ENCODE assay signal across 10 mouse cellular contexts in genomic region chr1:119391311-119391710, GRCm38 (mm10). TPM values are rescaled to one million over a fixed set of nuclear protein-coding genes. Genes with fewer than 3 reads are reported as not detected.
DNase-seq lines count a peak whose midpoint lies in the region; ATAC-seq lines count a peak whose summit lies in the region.
"Had no signal": no experiment of that assay in that cellular context is flagged by ENCODE, and none has a peak within 500 bp of the region (broad histone marks: within the 10 kb centered on the region; RNA-seq: fewer than 3 reads in every experiment).

No protein-coding gene starts in this region.

- no peak overlapping the region for H3K27ac ChIP-seq in intestine, embryonic 16.5 days (ENCODE audit: low read length)
- H3K27ac ChIP-seq: midbrain, embryonic 12.5 days had no signal

- no peak overlapping the region for H3K9ac ChIP-seq in intestine, embryonic 16.5 days (ENCODE audit: low read depth, low read length)
- H3K9ac ChIP-seq: midbrain, embryonic 12.5 days had no signal

- ATAC-seq in intestine, embryonic 16.5 days, result 0 out of 2 replicates have a peak, but pooled peaks have one; percentile 41

- WGBS in intestine, embryonic 16.5 days, result 53% methylated on average over 3 of the region's 3 CpGs

- no peaks in the 10 kb centered on the region for H3K36me3 ChIP-seq in intestine, embryonic 16.5 days (ENCODE audit: control insufficient read depth, insufficient read depth, low read length)
- H3K36me3 ChIP-seq: midbrain, embryonic 12.5 days had no signal

- no peaks in the 10 kb centered on the region for H3K9me3 ChIP-seq in intestine, embryonic 16.5 days (ENCODE audit: control insufficient read depth, low read length)
- H3K9me3 ChIP-seq: midbrain, embryonic 12.5 days had no signal

- H3K4me3 ChIP-seq in intestine, embryonic 16.5 days (ENCODE audit: low read length), result no peak overlapping the region
- H3K4me3 ChIP-seq: midbrain, embryonic 12.5 days had no signal

- H3K27me3 ChIP-seq in intestine, embryonic 16.5 days (replicated peaks; ENCODE audit: control insufficient read depth, insufficient read depth, low read length), result 0 out of 2 replicates have a peak, but pooled peaks cover 2% of the 10 kb centered on the region

- DNase-seq in left cerebral cortex, postnatal 4 days, result peak; percentile 84
- DNase-seq in left cerebral cortex, postnatal 25 days (ENCODE audit: low spot score in 2 of 2), result no peak
- peak; percentile 84 to 85 for DNase-seq in adrenal gland, postnatal 36 days
- DNase-seq in cerebellum, postnatal 14 days, result peak; percentile 85
- no peak for DNase-seq in MN1 (ENCODE audit: low spot score)
- DNase-seq in urinary bladder, postnatal 10 days (ENCODE audit: low spot score), result no peak
- DNase-seq: layer of hippocampus, adult 9-11 months had no signal

- no peak overlapping the region for H3K4me2 ChIP-seq in intestine, embryonic 16.5 days (ENCODE audit: low read depth, low read length)
- H3K4me2 ChIP-seq: midbrain, embryonic 12.5 days had no signal

- H3K4me1 ChIP-seq in intestine, embryonic 16.5 days (ENCODE audit: control insufficient read depth, insufficient read depth, low read length), result peaks cover 9% of the 10 kb centered on the region

- intact Hi-C loops in left cerebral cortex, postnatal 4 days (cut with DNase I), result no loop called here
- intact Hi-C loops in left cerebral cortex, postnatal 25 days (cut with DNase I), result no loop called here

RNA-seq across cellular contexts. Expression of gene Inhbb, which starts 30.7 kb away (rescaled TPM):
- 10 to 100 TPM; 10.6 to 11.7 TPM for total RNA-seq in left cerebral cortex, postnatal 4 days (2021)
- total RNA-seq in left cerebral cortex, postnatal 25 days (2021), result 1 to 10 TPM; 4.6 to 5.8 TPM
- 1 to 10 TPM; 2.2 to 2.8 TPM for total RNA-seq in adrenal gland, postnatal 36 days (2021)
- polyA plus RNA-seq in intestine, embryonic 16.5 days (2015; fragmentation: Nextera tagmentation; extraction: Ambion mirVana), result 0.16 and 0.18 TPM in 2 replicates
- total RNA-seq: hematopoietic stem cell, adult 5-6 weeks had no signal

Comparison
In these comparisons a context has a peak if more than half of its experiments do, and no peak if none do; other contexts are left out.
1. DNase-seq: peak in left cerebral cortex, postnatal 4 days (single experiment), adrenal gland, postnatal 36 days (2 of 2) and cerebellum, postnatal 14 days (2 of 2); none in left cerebral cortex, postnatal 25 days (0 of 2), MN1 (single experiment) and urinary bladder, postnatal 10 days (single experiment).